Mouse (Mus musculus): ENCODE results near the gene Iapp.
"Not testable (repeated sequence)": the region's sequence is repeated elsewhere in the genome, so short reads cannot be mapped to it uniquely, and the experiment has no call there.

Gene Iapp

GRCm38 (mm10) chr6:142298098-142298497 lies at the start of gene Iapp:
Iapp (plus strand) TSS chr6:142298423.
- no peak for DNase-seq

GRCm38 (mm10) chr6:142250738-142251307 lies 47.4 kb upstream of the Iapp start:
- DNase-seq = not testable (repeated sequence)

- DNase-seq = no peak
These were observed 22.3 kb upstream of the Iapp start for GRCm38 (mm10) chr6:142275721-142276442.

GRCm38 (mm10) chr6:142289413-142290118 lies 8.7 kb upstream of the Iapp start:
- DNase-seq = no peak

- no peak for DNase-seq
These were observed 6.9 kb downstream of the Iapp start for GRCm38 (mm10) chr6:142305076-142305475.

- DNase-seq = no peak
These were observed 16.1 kb downstream of the Iapp start for GRCm38 (mm10) chr6:142314285-142314684.

GRCm38 (mm10) chr6:142317106-142317505 lies 18.9 kb downstream of the Iapp start:
- no peak for DNase-seq

- no peak for DNase-seq
These were observed 24.7 kb downstream of the Iapp start, which contains the start of gene Slco1a5 for GRCm38 (mm10) chr6:142322881-142323280. Slco1a5 (minus strand) TSS chr6:142322981.

- DNase-seq = no peak
These were observed 28.4 kb downstream of the Iapp start for GRCm38 (mm10) chr6:142326598-142326997.

GRCm38 (mm10) chr6:142329201-142329600 lies 31.0 kb downstream of the Iapp start:
- DNase-seq = no peak

GRCm38 (mm10) chr6:142338961-142339360 lies 40.7 kb downstream of the Iapp start:
- DNase-seq = no peak

- DNase-seq = no peak
These were observed 41.4 kb downstream of the Iapp start for GRCm38 (mm10) chr6:142339576-142339975.

GRCm38 (mm10) chr6:142343561-142343960 lies 45.3 kb downstream of the Iapp start:
- DNase-seq = peak; percentile 67

GRCm38 (mm10) chr6:142345440-142346038 lies 47.3 kb downstream of the Iapp start, which contains the start of gene Pyroxd1:
Pyroxd1 (plus strand) TSS chr6:142345654.
- DNase-seq = peak; percentile 81

GRCm38 (mm10) chr6:142346181-142347110 lies 48.2 kb downstream of the Iapp start:
- no peak for DNase-seq

- no peak for DNase-seq
These were observed 49.5 kb downstream of the Iapp start for GRCm38 (mm10) chr6:142347431-142348385.

- not testable (repeated sequence) for DNase-seq
These were observed 53.9 kb downstream of the Iapp start for GRCm38 (mm10) chr6:142352099-142352498.

Data from right cerebral cortex, postnatal 14 days (tissue).